Comparison of ENCODE assay signal across 11 mouse cellular contexts in the genomic region with DNA sequence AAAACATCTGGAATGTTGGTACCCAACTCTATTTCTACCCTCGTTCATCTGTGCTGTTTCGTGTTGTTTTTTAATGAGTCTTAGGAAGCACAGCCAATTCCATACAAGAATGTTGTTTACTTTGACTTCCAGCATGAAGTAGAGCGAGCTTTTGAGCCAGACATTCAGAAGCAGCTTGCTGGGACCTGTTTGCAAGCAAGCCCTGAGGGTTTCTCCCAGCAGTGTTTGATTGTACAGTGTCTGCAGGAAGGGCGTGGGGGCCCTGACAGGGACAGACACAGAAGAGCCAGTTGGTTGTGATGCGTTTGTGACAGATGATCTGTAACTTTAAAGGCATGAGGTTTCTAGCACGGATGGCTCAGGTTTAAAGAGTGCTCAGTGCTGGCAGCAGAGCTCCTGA. TPM values are rescaled to one million over a fixed set of nuclear protein-coding genes. Genes with fewer than 3 reads are reported as not detected.
A peak's percentile ranks its signal among the peaks of the same experiment; 100 is the strongest.
DNase-seq lines count a peak whose midpoint lies in the region; ATAC-seq and TF ChIP-seq lines count a peak whose summit lies in the region.
"Had no signal": no experiment of that assay in that cellular context is flagged by ENCODE, and none has a peak within 500 bp of the region (broad histone marks: within the 10 kb centered on the region; RNA-seq: fewer than 3 reads in every experiment).

No protein-coding gene starts in this region.

- no peaks in the 10 kb centered on the region for H3K9me3 ChIP-seq in ES-E14 (ENCODE audit: control insufficient read depth, insufficient read depth, low read depth, low read length)
- H3K9me3 ChIP-seq in embryonic facial prominence, embryonic 10.5 days: no peaks in the 10 kb centered on the region
- H3K9me3 ChIP-seq in kidney, embryonic 16.5 days (ENCODE audit: low read length): no peaks in the 10 kb centered on the region
- no peaks in the 10 kb centered on the region for H3K9me3 ChIP-seq in hindbrain, embryonic 11.5 days (ENCODE audit: control insufficient read depth, low read length)
- no peaks in the 10 kb centered on the region for H3K9me3 ChIP-seq in hindbrain, embryonic 12.5 days (replicated peaks)
- H3K9me3 ChIP-seq: heart, embryonic 13.5 days had no signal

- peak; percentile 32 for DNase-seq in kidney, adult 2 months
- DNase-seq in kidney, postnatal 25 days: no peak
- peak; percentile 11 for DNase-seq in ES-E14 (ENCODE audit: low read depth, low spot score)
- DNase-seq in embryonic facial prominence, embryonic 10.5 days (ENCODE audit: low spot score): peak; percentile 32
- DNase-seq in hindbrain, embryonic 11.5 days (ENCODE audit: low spot score): no peak

- H3K27ac ChIP-seq in kidney, adult 2 months (ENCODE audit: insufficient read depth, low read depth, low read length): peak overlapping the region; percentile 89; the same call in 1 of the 2 replicates
- peak overlapping the region; percentile 59; the same call in 1 of the 2 replicates for H3K27ac ChIP-seq in ES-E14 (ENCODE audit: insufficient read depth, low read depth, low read length, poor library complexity, severe bottlenecking)
- peak overlapping the region; percentile 76; the same call in 1 of the 2 replicates for H3K27ac ChIP-seq in embryonic facial prominence, embryonic 10.5 days (replicated peaks)
- peak overlapping the region; percentile 49; the same call in 1 of the 2 replicates for H3K27ac ChIP-seq in kidney, embryonic 16.5 days (ENCODE audit: low read length)
- no peak overlapping the region for H3K27ac ChIP-seq in hindbrain, embryonic 11.5 days (ENCODE audit: low read depth, low read length)
- H3K27ac ChIP-seq in hindbrain, embryonic 12.5 days: no peak overlapping the region
- H3K27ac ChIP-seq: heart, embryonic 13.5 days; macrophage had no signal

- no peak for TF ChIP-seq POLR2A in kidney, adult 2 months (IDR thresholded peaks at IDR 0.05; ENCODE audit: low read depth, low read length)

- TF ChIP-seq CTCF in kidney, adult 2 months (conservative IDR thresholded peaks at IDR 0.05; ENCODE audit: insufficient read depth, insufficient read length, low read depth, low read length): no peak

- peaks cover 6% of the 10 kb centered on the region for H3K36me3 ChIP-seq in kidney, adult 2 months (ENCODE audit: control insufficient read depth, insufficient read depth, low read length)
- peaks cover 17% of the 10 kb centered on the region for H3K36me3 ChIP-seq in ES-E14 (ENCODE audit: control insufficient read depth, insufficient read depth, low read length, poor library complexity, severe bottlenecking)
- peaks cover 90% of the 10 kb centered on the region for H3K36me3 ChIP-seq in embryonic facial prominence, embryonic 10.5 days (replicated peaks)
- peaks cover 21% of the 10 kb centered on the region; the same call in 1 of the 2 replicates for H3K36me3 ChIP-seq in kidney, embryonic 16.5 days (ENCODE audit: insufficient read depth, low read length)
- peaks cover 9% of the 10 kb centered on the region for H3K36me3 ChIP-seq in hindbrain, embryonic 11.5 days (ENCODE audit: control insufficient read depth, insufficient read depth, low read length)
- peaks cover 61% of the 10 kb centered on the region for H3K36me3 ChIP-seq in hindbrain, embryonic 12.5 days

- H3K27me3 ChIP-seq in kidney, adult 2 months (replicated peaks; ENCODE audit: control insufficient read depth, insufficient read depth, low read length): no peaks in the 10 kb centered on the region
- H3K27me3 ChIP-seq in embryonic facial prominence, embryonic 10.5 days (replicated peaks; ENCODE audit: low read depth, poor library complexity, severe bottlenecking): no peaks in the 10 kb centered on the region
- H3K27me3 ChIP-seq in kidney, embryonic 16.5 days (ENCODE audit: insufficient read depth, low read length): no peaks in the 10 kb centered on the region
- no peaks in the 10 kb centered on the region for H3K27me3 ChIP-seq in hindbrain, embryonic 11.5 days (ENCODE audit: control insufficient read depth, insufficient read depth, low read length)
- H3K27me3 ChIP-seq in hindbrain, embryonic 12.5 days: no peaks in the 10 kb centered on the region
- H3K27me3 ChIP-seq: heart, embryonic 13.5 days had no signal

- no peak for ATAC-seq in kidney, embryonic 16.5 days (ENCODE audit: low FRiP score, low TSS enrichment)
- ATAC-seq in CD4-positive, CD25-positive, alpha-beta regulatory T cell, adult 4 months: no peak
- ATAC-seq in hindbrain, embryonic 11.5 days (ENCODE audit: low FRiP score): no peak
- ATAC-seq in hindbrain, embryonic 12.5 days (ENCODE audit: low FRiP score): no peak
- ATAC-seq: forebrain, embryonic 14.5 days had no signal

- no peak overlapping the region; the same call in 1 of the 2 replicates for H3K9ac ChIP-seq in ES-E14 (ENCODE audit: insufficient read depth, low read depth, low read length, poor library complexity, severe bottlenecking)
- H3K9ac ChIP-seq in kidney, embryonic 16.5 days (replicated peaks; ENCODE audit: low read length): no peak overlapping the region
- no peak overlapping the region for H3K9ac ChIP-seq in hindbrain, embryonic 11.5 days (ENCODE audit: low read depth, low read length)
- no peak overlapping the region for H3K9ac ChIP-seq in hindbrain, embryonic 12.5 days
- H3K9ac ChIP-seq: heart, embryonic 13.5 days had no signal

- 36% methylated on average over 6 of the region's 6 CpGs for WGBS in kidney, adult 2 months
- WGBS in embryonic facial prominence, embryonic 10.5 days: 67% methylated on average over 6 of the region's 6 CpGs
- 53% methylated on average over 6 of the region's 6 CpGs for WGBS in kidney, embryonic 16.5 days
- 81% methylated on average over 6 of the region's 6 CpGs for WGBS in hindbrain, embryonic 11.5 days
- 79% methylated on average over 6 of the region's 6 CpGs for WGBS in hindbrain, embryonic 12.5 days

- H3K4me1 ChIP-seq in kidney, adult 2 months (ENCODE audit: control insufficient read depth, insufficient read depth, low read length): peaks cover 7% of the 10 kb centered on the region; the same call in 1 of the 2 replicates
- H3K4me1 ChIP-seq in ES-E14 (ENCODE audit: control insufficient read depth in 2 of 2, insufficient read depth in 2 of 2, low read length in 2 of 2, poor library complexity in 1 of 2): peaks cover 0 to 3% of the 10 kb centered on the region in 2 experiments; a peak in 1 of 4 replicates
- peaks cover 6% of the 10 kb centered on the region for H3K4me1 ChIP-seq in embryonic facial prominence, embryonic 10.5 days
- peaks cover 9% of the 10 kb centered on the region for H3K4me1 ChIP-seq in kidney, embryonic 16.5 days (ENCODE audit: insufficient read depth, low read length)
- H3K4me1 ChIP-seq in hindbrain, embryonic 11.5 days (replicated peaks; ENCODE audit: control insufficient read depth, insufficient read depth, low read length): no peaks in the 10 kb centered on the region
- H3K4me1 ChIP-seq in hindbrain, embryonic 12.5 days: no peaks in the 10 kb centered on the region

- in situ Hi-C loops in ES-E14 (cut with MboI; ENCODE audit: low sequenced_read_pairs in 2 of 2, unreplicated experiment in 2 of 2): no loop called here

- H3K4me3 ChIP-seq in kidney, adult 2 months (ENCODE audit: insufficient read depth, low read depth, low read length): no peak overlapping the region
- no peak overlapping the region for H3K4me3 ChIP-seq in ES-E14 (ENCODE audit: insufficient read depth in 1 of 2, low read depth in 1 of 2, low read length in 2 of 2, poor library complexity in 1 of 2, severe bottlenecking in 1 of 2)
- no peak overlapping the region for H3K4me3 ChIP-seq in embryonic facial prominence, embryonic 10.5 days
- H3K4me3 ChIP-seq in kidney, embryonic 16.5 days (ENCODE audit: low read length): no peak overlapping the region
- no peak overlapping the region for H3K4me3 ChIP-seq in hindbrain, embryonic 11.5 days (ENCODE audit: low read depth, low read length)
- H3K4me3 ChIP-seq in hindbrain, embryonic 12.5 days: no peak overlapping the region
- H3K4me3 ChIP-seq: heart, embryonic 13.5 days had no signal

- no peak overlapping the region for H3K4me2 ChIP-seq in kidney, embryonic 16.5 days (replicated peaks; ENCODE audit: low read depth, low read length)
- no peak overlapping the region for H3K4me2 ChIP-seq in hindbrain, embryonic 11.5 days (replicated peaks; ENCODE audit: low read depth, low read length)
- no peak overlapping the region for H3K4me2 ChIP-seq in hindbrain, embryonic 12.5 days (replicated peaks)
- H3K4me2 ChIP-seq: heart, embryonic 13.5 days had no signal

TF ChIP-seq in ES-E14, 5 proteins besides CTCF, POLR2A, EP300 and RAD21:
- no peak for TF ChIP-seq HCFC1 (IDR thresholded peaks at IDR 0.05; ENCODE audit: borderline replicate concordance, insufficient read depth, low read length)
- no peak for TF ChIP-seq MAFK (IDR thresholded peaks at IDR 0.05; ENCODE audit: insufficient read depth, low read depth, low read length)
- no peak for TF ChIP-seq CHD2 (IDR thresholded peaks at IDR 0.05; ENCODE audit: low read depth, low read length)
- no peak for TF ChIP-seq ZC3H11A (IDR thresholded peaks at IDR 0.05; ENCODE audit: borderline replicate concordance, low read depth, low read length)
- TF ChIP-seq ZNF384 (IDR thresholded peaks at IDR 0.05; ENCODE audit: low read depth, low read length): no peak

RNA-seq across cellular contexts. Expression of a gene that starts 33.3 kb away (rescaled TPM):
- 32.7 and 39.0 TPM in 2 replicates for polyA plus RNA-seq in kidney, adult 2 months (2012; rRNA removed)
- total RNA-seq in ES-E14 (2012; rRNA removed): 74.2 and 101 TPM in 2 replicates
- 61.4 and 63.3 TPM in 2 replicates for polyA plus RNA-seq in embryonic facial prominence, embryonic 10.5 days (2016; fragmentation: Nextera tagmentation; extraction: Ambion mirVana)
- polyA plus RNA-seq in kidney, embryonic 16.5 days (2015; fragmentation: Nextera tagmentation; extraction: Ambion mirVana): 70.0 and 72.7 TPM in 2 replicates
- 100 to 1,000 TPM in 1 of 2 experiments, 10 to 100 TPM in 1; 94.1 to 107 TPM for polyA plus RNA-seq in CD4-positive, CD25-positive, alpha-beta regulatory T cell, adult 4 months (2017; shearing (Covaris generic))
- polyA plus RNA-seq in hindbrain, embryonic 11.5 days (2014; fragmentation: Nextera tagmentation; extraction: Ambion mirVana): 76.3 and 76.6 TPM in 2 replicates
- polyA plus RNA-seq in hindbrain, embryonic 12.5 days (2016; fragmentation: Nextera tagmentation; extraction: Ambion mirVana): 77.5 and 80.0 TPM in 2 replicates

RNA-seq across cellular contexts. Expression of a gene that starts 42.2 kb away (rescaled TPM):
- 2.4 and 3.0 TPM in 2 replicates for polyA plus RNA-seq in kidney, adult 2 months (2012; rRNA removed)
- total RNA-seq in ES-E14 (2012; rRNA removed): 0.62 and 1.9 TPM in 2 replicates
- polyA plus RNA-seq in embryonic facial prominence, embryonic 10.5 days (2016; fragmentation: Nextera tagmentation; extraction: Ambion mirVana): 0.10 and 0.29 TPM in 2 replicates
- 2.7 and 3.0 TPM in 2 replicates for polyA plus RNA-seq in kidney, embryonic 16.5 days (2015; fragmentation: Nextera tagmentation; extraction: Ambion mirVana)
- polyA plus RNA-seq in CD4-positive, CD25-positive, alpha-beta regulatory T cell, adult 4 months (2017; shearing (Covaris generic)): not detected
- 0.04 and 0.11 TPM in 2 replicates for polyA plus RNA-seq in hindbrain, embryonic 11.5 days (2014; fragmentation: Nextera tagmentation; extraction: Ambion mirVana)
- 0.10 and 0.26 TPM in 2 replicates for polyA plus RNA-seq in hindbrain, embryonic 12.5 days (2016; fragmentation: Nextera tagmentation; extraction: Ambion mirVana)
- polyA plus RNA-seq: macrophage had no signal

Comparison
In these comparisons a context has a peak if more than half of its experiments do, and no peak if none do; other contexts are left out.
1. DNase-seq: peak in kidney, adult 2 months (single experiment), ES-E14 (single experiment) and embryonic facial prominence, embryonic 10.5 days (single experiment); none in kidney, postnatal 25 days (0 of 2) and hindbrain, embryonic 11.5 days (single experiment).
2. H3K27ac ChIP-seq: peak in kidney, adult 2 months (single experiment), ES-E14 (single experiment), embryonic facial prominence, embryonic 10.5 days (single experiment) and kidney, embryonic 16.5 days (single experiment); none in hindbrain, embryonic 11.5 days (single experiment) and hindbrain, embryonic 12.5 days (single experiment).